Mouse (Mus musculus) embryonic facial prominence, embryonic 13.5 days (tissue): ENCODE results near the gene 6820408C15Rik. TPM values are rescaled to one million over a fixed set of nuclear protein-coding genes. Genes with fewer than 3 reads are reported as not detected.

ENCODE experiments used
- ATAC-seq: fragments of 200-750 bp; cut with Nextera tagmentation; 2 replicates; pipeline ENCODE4 v1.8.0; 2017; ENCODE audit warnings: low read depth; ENCODE audit not compliant: insufficient number of reproducible peaks, insufficient read depth, low FRiP score, low TSS enrichment
- H3K27ac ChIP-seq: fragments of 300-500 bp; sonication (generic); 2 replicates; pipeline ENCODE4 v1.5.1; 2015; ENCODE audit warnings: moderate library complexity, mild to moderate bottlenecking, inconsistent platforms
- H3K27me3 ChIP-seq: fragments of 300-500 bp; sonication (generic); 2 replicates; pipeline ENCODE4 v1.6.1; 2015; ENCODE audit warnings: mild to moderate bottlenecking, inconsistent platforms
- H3K36me3 ChIP-seq: fragments of 300-500 bp; sonication (generic); 2 replicates; pipeline ENCODE4 v1.6.1; 2015; ENCODE audit warnings: mild to moderate bottlenecking, inconsistent platforms
- H3K4me1 ChIP-seq: fragments of 300-500 bp; sonication (generic); 2 replicates; pipeline ENCODE4 v1.6.1; 2015; ENCODE audit warnings: inconsistent platforms
- H3K4me2 ChIP-seq: fragments of 300-500 bp; sonication (generic); 2 replicates; pipeline ENCODE4 v1.6.1; 2015; ENCODE audit warnings: moderate library complexity, mild to moderate bottlenecking, inconsistent platforms
- H3K4me3 ChIP-seq: fragments of 300-500 bp; sonication (generic); 2 replicates; pipeline ENCODE4 v1.5.1; 2015; ENCODE audit warnings: mild to moderate bottlenecking, inconsistent platforms
- H3K9ac ChIP-seq: fragments of 300-500 bp; sonication (generic); 2 replicates; pipeline ENCODE4 v1.6.1; 2015; ENCODE audit warnings: mild to moderate bottlenecking, inconsistent platforms
- H3K9me3 ChIP-seq: fragments of 300-500 bp; sonication (generic); 2 replicates; pipeline ENCODE4 v1.6.1; 2016; ENCODE audit warnings: inconsistent platforms
- WGBS: fragments of 180-500 bp; shearing (Covaris S2); methylation state at CpG from one replicate; pipeline ENCODE4 v1.1.7; 2015; ENCODE audit warnings: mixed read lengths; 5-methylcytosine and 5-hydroxymethylcytosine counted together
- polyA plus RNA-seq: library from polyadenylated mRNA; unstranded; fragments of >200 nt; fragmentation: Nextera tagmentation; extraction: Ambion mirVana; gene quantifications from 2 replicates; pipeline ENCODE4 v1.2.1, GENCODE M21; 2015

6820408C15Rik gene
- polyA plus RNA-seq, 1 experiment from 2014 or later = 0.44 TPM

DNA sequence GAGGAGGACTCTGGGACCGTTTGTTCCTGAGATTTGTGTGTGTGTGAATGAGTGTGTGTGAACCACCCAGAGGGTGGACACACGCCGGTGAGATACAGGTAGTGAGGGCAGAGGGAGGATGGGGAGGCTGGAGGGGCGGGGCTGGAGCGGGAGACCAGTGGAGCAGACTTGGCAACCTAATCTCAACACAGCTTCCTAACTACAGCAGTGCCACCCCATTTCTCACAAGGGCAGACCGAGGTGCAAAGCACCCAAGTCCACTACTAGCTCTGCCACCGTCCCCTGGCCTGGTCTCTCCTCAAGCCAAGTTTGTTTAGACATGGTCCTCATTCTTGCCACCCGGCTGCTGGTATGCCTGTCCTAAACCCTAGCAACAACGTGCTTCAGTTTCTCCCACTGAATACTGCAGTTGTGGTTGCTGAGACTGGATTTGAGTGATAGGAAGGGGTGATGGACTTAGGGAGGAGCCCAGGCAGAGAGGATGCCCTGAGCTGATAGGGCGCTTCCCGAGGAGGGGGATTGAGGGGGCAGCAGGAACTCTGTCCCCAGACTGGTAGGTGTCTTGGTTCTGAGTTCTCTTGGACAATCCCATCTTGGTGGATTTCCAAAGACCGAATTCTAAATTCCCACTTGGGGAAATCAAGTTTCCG is 20.0 kb upstream of the 6820408C15Rik start:
- no peaks in the 10 kb centered on the region for H3K27me3 ChIP-seq
- H3K36me3 ChIP-seq = peaks cover 5% of the 10 kb centered on the region; the same call in 1 of the 2 replicates
- no peak for ATAC-seq
- peak overlapping the region; percentile 100 for H3K27ac ChIP-seq
- WGBS = 22% methylated on average over 13 of the region's 13 CpGs
- no peaks in the 10 kb centered on the region for H3K9me3 ChIP-seq
- H3K4me3 ChIP-seq = peak overlapping the region; percentile 84
- H3K4me1 ChIP-seq = peaks cover 42% of the 10 kb centered on the region
- peak overlapping the region; percentile 96 for H3K9ac ChIP-seq
- H3K4me2 ChIP-seq = peak overlapping the region; percentile 88

DNA sequence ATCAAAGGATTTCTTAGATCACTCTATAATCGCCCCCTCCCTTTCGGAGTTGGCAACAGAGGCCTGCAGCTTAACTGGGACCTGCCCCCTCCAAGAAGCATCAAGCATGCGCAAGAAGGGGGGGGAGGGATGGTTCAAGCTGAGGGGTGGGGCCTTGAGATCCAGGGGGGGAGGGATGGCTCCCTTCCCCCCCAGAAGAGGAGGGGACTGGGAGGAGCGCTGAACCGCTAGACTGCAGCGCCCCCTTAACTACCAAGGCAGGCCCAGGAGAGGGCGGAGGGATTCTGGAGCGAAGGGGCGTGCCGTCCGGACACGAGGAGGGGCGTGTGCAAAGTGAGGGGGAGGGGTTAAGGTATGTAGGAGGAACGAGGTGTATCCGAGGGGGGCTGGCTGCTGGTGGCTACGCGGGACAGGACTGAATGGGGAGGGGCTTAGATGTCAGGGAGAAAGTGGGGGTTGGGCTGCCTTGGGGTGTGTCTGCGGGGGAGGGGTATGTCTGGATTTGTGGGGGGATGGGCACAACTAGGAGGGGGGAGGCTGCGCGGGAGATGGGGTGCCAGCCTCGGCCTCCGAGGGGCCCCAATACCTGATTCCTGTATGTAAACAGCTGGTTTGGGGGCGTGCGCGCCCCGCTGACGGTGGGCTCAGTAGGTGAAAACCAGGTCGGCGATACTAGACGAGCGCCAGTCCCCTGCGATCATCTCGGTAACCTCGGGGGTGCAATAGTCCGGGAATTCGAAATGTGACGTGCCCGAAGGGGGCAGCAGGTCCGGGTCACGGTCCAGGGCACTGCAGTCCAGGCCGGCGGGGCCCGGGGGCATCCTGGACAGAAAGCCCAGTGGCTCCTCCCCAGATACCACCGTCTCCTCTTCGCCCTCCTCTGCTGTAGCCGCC is 19.0 kb upstream of the 6820408C15Rik start:
- Histone ChIP-seq H3K4me2 (peak overlapping the region; percentile 88), H3K9me3 (no peaks in the 10 kb centered on the region), H3K4me1 (peaks cover 42% of the 10 kb centered on the region), H3K9ac (peak overlapping the region; percentile 96), H3K36me3 (peaks cover 5% of the 10 kb centered on the region; the same call in 1 of the 2 replicates), H3K4me3 (peak overlapping the region; percentile 84), H3K27ac (peak overlapping the region; percentile 100), H3K27me3 (no peaks in the 10 kb centered on the region)
- WGBS = under 1% methylated on average over 43 of the region's 46 CpGs
- ATAC-seq = peak; percentile 76

DNA sequence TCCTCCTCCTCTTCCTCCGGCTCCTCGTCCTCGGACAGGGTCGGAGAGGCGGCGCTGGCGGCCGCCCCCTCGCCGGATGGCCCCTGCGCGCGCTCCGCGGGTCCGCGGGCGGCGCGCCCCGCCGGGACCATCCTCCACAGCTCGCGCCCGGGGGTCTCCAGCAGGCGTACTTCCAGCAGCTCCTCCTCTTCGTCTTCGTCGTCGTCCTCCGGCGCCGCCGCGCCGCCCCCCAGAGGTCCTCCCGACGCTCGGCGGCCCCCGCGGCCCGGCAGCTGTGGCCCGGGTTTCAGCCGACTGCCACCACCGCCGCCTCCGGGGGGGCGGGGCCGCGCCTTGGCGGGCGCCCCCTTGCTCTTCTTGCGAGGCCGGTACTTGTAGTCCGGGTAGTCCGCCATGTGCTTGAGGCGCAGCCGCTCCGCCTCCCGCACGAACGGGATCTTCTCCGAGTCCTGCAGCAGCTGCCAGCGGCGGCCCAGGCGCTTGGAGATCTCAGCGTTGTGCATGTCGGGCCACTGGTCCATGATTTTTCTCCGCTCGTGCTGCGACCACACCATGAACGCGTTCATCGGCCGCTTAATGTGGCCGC is 18.3 kb upstream of the 6820408C15Rik start:
- H3K27me3 ChIP-seq = no peaks in the 10 kb centered on the region
- peak overlapping the region; percentile 84 for H3K4me3 ChIP-seq
- H3K9ac ChIP-seq = peak overlapping the region; percentile 96
- H3K4me2 ChIP-seq = peak overlapping the region; percentile 88
- 0% methylated on average over 59 of the region's 77 CpGs for WGBS
- peaks cover 42% of the 10 kb centered on the region for H3K4me1 ChIP-seq
- ATAC-seq = 0 out of 2 replicates have a peak, but pooled peaks have one; percentile 1
- no peaks in the 10 kb centered on the region for H3K9me3 ChIP-seq
- H3K27ac ChIP-seq = peak overlapping the region; percentile 100
- peaks cover 5% of the 10 kb centered on the region; the same call in 1 of the 2 replicates for H3K36me3 ChIP-seq

DNA sequence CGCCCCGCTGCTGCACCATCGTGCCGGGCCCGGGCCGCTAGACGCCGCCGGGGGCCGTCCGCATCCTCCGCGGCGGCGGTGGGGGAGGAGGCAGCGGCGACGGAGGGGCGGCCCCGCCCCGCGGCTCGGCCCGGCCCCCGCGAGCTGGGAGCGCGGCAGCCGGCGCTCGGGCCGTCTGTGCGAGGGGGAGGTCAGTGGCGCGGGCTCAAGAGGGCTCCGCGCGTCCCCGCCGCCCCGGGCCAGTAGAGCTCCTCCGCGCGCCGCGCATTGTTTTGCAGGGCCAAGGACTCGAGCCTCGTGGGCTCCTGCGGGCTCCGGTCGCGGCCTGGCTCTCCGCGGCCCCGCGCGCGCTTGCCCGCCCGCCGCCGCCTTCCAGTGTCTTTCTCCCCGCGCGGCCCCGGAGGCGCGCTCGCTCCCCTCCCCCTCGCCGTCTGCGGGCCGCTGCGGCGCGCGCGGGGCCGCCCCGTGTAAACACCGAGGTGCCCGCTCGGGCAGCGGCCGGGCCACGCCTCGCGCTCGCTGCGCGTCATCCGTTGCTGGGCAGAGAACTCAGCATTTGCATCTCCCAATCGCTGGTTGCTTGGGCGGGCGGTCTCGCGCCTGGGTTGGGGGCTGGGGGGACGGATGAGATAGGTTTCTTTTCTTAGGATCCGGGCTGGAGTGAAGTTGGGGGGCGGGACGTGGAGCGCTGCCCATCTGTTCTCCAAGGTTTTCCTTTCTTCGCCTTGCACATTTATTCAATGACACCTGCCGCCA is 17.5 kb upstream of the 6820408C15Rik start, which contains the start of gene Sox12:
Sox12 (minus strand) TSS at position 384 of the 756 bp plus-strand sequence.
- peaks cover 5% of the 10 kb centered on the region; the same call in 1 of the 2 replicates for H3K36me3 ChIP-seq
- peak within 1 kb of the TSS; percentile 88 for H3K4me2 ChIP-seq
- peak within 1 kb of the TSS; percentile 84 for H3K4me3 ChIP-seq
- ATAC-seq = peak; percentile 68
- under 1% methylated on average over 63 of the region's 104 CpGs for WGBS
- H3K27me3 ChIP-seq = no peaks in the 10 kb centered on the region
- H3K4me1 ChIP-seq = peaks cover 42% of the 10 kb centered on the region
- H3K9ac ChIP-seq = peak within 1 kb of the TSS; percentile 96
- H3K9me3 ChIP-seq = no peaks in the 10 kb centered on the region
- peak within 1 kb of the TSS; percentile 100 for H3K27ac ChIP-seq

DNA sequence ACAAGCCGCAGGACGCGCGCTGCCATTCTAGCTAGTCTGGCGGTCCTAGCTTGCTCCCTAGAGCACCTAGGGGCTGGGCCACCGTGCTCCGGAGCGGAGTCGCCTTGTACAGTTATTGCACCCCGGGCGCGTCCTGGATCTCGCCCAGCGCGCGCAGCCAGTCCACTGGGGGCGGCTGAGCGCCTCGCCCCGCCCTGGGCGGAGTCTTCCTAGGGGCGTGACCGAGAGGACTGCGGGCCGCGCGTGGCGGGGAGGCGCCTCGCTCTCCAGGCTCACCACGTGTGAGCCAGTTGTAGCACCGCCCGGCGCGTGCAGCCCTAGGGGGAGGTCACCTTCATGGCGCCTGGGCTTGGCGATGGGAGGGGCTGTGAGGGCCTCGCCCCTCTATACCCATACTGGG is 16.7 kb upstream of the 6820408C15Rik start:
- Histone ChIP-seq H3K36me3 (peaks cover 5% of the 10 kb centered on the region; the same call in 1 of the 2 replicates), H3K9ac (peak overlapping the region; percentile 96), H3K27me3 (no peaks in the 10 kb centered on the region), H3K27ac (peak overlapping the region; percentile 100), H3K9me3 (no peaks in the 10 kb centered on the region), H3K4me1 (peaks cover 35% of the 10 kb centered on the region), H3K4me2 (peak overlapping the region; percentile 88), H3K4me3 (peak overlapping the region; percentile 84)
- under 1% methylated on average over 38 of the region's 38 CpGs for WGBS
- ATAC-seq = peak; percentile 83

DNA sequence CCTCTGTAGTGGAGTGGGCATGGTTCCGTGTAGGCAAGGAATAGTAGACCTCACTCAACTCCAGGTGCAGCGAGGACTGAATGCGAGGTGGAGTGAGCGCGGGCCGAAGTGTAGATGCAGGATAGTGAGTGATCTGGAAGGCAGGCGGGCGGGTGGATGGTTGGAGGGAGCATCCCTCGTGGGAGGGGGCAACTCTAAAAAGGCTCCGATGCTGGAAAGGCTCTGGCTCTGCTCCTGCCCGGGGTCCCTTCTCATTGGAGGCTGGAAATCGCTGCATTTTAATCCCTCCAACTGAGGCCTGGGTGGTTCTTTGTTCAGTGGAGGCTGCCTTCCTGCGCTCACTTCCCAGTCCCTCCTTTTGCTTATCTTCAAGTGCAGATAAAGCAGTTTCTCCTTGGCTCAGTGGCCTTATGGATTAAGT is 16.3 kb upstream of the 6820408C15Rik start:
- H3K9ac ChIP-seq = peak overlapping the region; percentile 96

DNA sequence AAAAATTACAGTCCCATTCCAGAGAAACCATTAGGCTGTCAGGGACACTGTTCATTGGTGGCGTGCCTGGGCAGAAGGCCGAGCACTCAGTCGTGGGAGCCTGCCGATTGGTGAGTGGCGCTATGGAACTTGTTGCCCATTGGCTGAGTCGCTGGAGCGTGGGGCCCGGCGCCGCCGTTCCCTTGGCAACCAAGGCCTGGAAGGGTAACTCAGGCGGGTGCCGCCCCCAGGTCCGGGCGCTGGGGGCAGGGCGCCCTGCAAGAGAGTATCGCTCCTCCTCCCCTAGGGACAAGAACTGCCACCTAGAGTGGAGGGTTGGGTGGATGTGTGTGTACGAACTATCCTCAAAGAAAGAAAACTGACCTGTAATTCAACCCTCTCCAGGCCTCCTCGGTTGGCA is 9.3 kb upstream of the 6820408C15Rik start:
- H3K4me2 ChIP-seq = peak overlapping the region; percentile 66
- WGBS = under 1% methylated on average over 19 of the region's 19 CpGs
- H3K27ac ChIP-seq = peak overlapping the region; percentile 80
- H3K9me3 ChIP-seq = no peaks in the 10 kb centered on the region
- H3K4me1 ChIP-seq = peaks cover 36% of the 10 kb centered on the region
- H3K4me3 ChIP-seq = peak overlapping the region; percentile 38
- peak overlapping the region; percentile 57 for H3K9ac ChIP-seq
- no peaks in the 10 kb centered on the region for H3K27me3 ChIP-seq
- no peaks in the 10 kb centered on the region for H3K36me3 ChIP-seq
- ATAC-seq = peak; percentile 94

More for the DNA sequence above, 16.3 kb upstream of the 6820408C15Rik start:
- H3K4me2 ChIP-seq = peak overlapping the region; percentile 88
- H3K27ac ChIP-seq = peak overlapping the region; percentile 100
- H3K27me3 ChIP-seq = no peaks in the 10 kb centered on the region
- peak overlapping the region; percentile 84 for H3K4me3 ChIP-seq
- H3K4me1 ChIP-seq = peaks cover 31% of the 10 kb centered on the region
- no peaks in the 10 kb centered on the region for H3K9me3 ChIP-seq
- WGBS = 1% methylated on average over 13 of the region's 13 CpGs
- ATAC-seq = peak; percentile 10; the same call in 1 of the 2 replicates
- H3K36me3 ChIP-seq = peaks cover 5% of the 10 kb centered on the region; the same call in 1 of the 2 replicates

DNA sequence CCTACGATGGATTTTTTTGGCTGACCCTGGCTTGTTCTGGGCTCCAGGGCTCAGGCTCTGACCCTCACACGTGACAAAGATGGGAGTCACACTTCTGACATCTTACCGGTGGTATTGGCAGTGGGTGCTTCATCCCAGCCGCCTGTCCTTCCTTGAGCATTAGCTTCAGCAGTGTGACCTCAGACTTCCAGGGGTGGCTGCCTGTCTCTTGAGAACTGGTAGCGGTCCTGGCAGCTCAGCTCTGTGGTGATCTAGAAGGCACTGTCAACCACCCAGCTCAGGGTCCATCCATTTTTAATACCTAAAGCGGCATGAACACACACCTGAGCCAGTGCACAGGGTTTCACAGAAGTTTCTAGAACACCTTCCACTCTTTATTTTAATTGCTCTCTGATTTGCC is 5.6 kb upstream of the 6820408C15Rik start:
- Histone ChIP-seq H3K9ac (peak overlapping the region; percentile 46; the same call in 1 of the 2 replicates), H3K27ac (peak overlapping the region; percentile 99), H3K4me3 (no peak overlapping the region), H3K4me2 (no peak overlapping the region), H3K36me3 (no peaks in the 10 kb centered on the region), H3K4me1 (peaks cover 49% of the 10 kb centered on the region), H3K9me3 (no peaks in the 10 kb centered on the region), H3K27me3 (no peaks in the 10 kb centered on the region)
- WGBS = 82% methylated on average over 6 of the region's 6 CpGs
- ATAC-seq = no peak

DNA sequence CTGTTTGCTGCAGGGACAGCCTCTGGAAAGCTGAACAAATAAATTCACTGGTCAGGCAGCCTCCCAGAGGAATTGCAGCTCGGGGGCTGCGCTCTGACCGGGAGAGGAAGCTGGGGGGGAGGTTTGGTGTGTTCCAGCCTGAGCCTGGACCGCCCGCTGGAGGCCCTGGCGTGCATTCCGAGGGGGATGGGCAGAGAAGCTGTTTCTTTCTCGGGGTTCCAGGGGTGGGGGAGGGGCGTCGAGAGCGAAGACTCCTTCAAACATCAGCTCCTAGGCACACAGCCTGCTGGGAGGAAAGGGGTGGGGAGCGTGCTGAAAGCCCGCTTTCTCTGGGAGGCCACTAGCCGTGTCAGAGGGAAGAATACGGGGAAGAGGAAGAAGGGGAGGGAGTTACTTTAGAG is 4.4 kb upstream of the 6820408C15Rik start:
- ATAC-seq = peak; percentile 74
- H3K9ac ChIP-seq = peak overlapping the region; percentile 99
- H3K27ac ChIP-seq = peak overlapping the region; percentile 99
- WGBS = under 1% methylated on average over 15 of the region's 15 CpGs
- H3K4me2 ChIP-seq = peak overlapping the region; percentile 95
- peak overlapping the region; percentile 90 for H3K4me3 ChIP-seq
- peaks cover 49% of the 10 kb centered on the region for H3K4me1 ChIP-seq
- H3K9me3 ChIP-seq = no peaks in the 10 kb centered on the region; the same call in 1 of the 2 replicates
- H3K27me3 ChIP-seq = no peaks in the 10 kb centered on the region
- no peaks in the 10 kb centered on the region for H3K36me3 ChIP-seq

DNA sequence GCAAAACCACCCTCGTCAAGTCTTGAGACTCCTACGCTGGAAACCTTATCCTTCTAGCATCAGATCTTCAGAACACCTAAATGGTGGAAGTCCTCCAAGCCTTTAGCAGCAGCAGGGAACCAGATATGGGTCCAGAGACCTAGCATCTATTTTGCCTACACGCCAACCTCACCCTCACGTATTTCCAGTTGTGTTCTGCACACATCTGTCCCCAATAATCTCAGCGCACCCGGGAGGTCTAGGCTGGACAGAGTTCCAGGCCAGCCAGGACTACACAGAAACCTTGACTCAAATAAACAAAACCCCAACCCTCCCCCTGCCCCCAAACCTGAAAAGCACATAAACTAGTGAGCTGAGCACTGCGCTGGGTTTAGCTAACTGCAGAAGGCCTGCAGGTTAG is 3.9 kb upstream of the 6820408C15Rik start:
- Histone ChIP-seq H3K4me1 (peaks cover 45% of the 10 kb centered on the region), H3K36me3 (no peaks in the 10 kb centered on the region), H3K27ac (peak overlapping the region; percentile 99), H3K4me3 (peak overlapping the region; percentile 90), H3K4me2 (peak overlapping the region; percentile 95), H3K9ac (peak overlapping the region; percentile 99), H3K9me3 (no peaks in the 10 kb centered on the region; the same call in none of the 2 replicates), H3K27me3 (no peaks in the 10 kb centered on the region)
- ATAC-seq = no peak
- WGBS = 3% methylated on average over 7 of the region's 7 CpGs
